Comparison of ENCODE assay signal across 10 mouse cellular contexts in genomic region chr10:79910556-79910955, GRCm38 (mm10). TPM values are rescaled to one million over a fixed set of nuclear protein-coding genes. Genes with fewer than 3 reads are reported as not detected.
A peak's percentile ranks its signal among the peaks of the same experiment; 100 is the strongest.
DNase-seq lines count a peak whose midpoint lies in the region; ATAC-seq and TF ChIP-seq lines count a peak whose summit lies in the region.
"Had no signal": no experiment of that assay in that cellular context is flagged by ENCODE, and none has a peak within 500 bp of the region (broad histone marks: within the 10 kb centered on the region; RNA-seq: fewer than 3 reads in every experiment).

Gene Gm26602, plus strand, starts transcription at chr10:79910856.

- no peak for DNase-seq in hindbrain, embryonic 10.5 days (ENCODE audit: low spot score)
- no peak for DNase-seq in midbrain, embryonic 11.5 days (ENCODE audit: low spot score, missing footprints)
- no peak for DNase-seq in thymus, postnatal 0 days (ENCODE audit: low spot score)
- DNase-seq in thymus, postnatal 4 days: no peak
- DNase-seq: right cerebral cortex, postnatal 14 days had no signal

- WGBS in heart, embryonic 15.5 days: 94% methylated on average over 4 of the region's 4 CpGs
- WGBS in heart, embryonic 11.5 days (ENCODE audit: insufficient replicate concordance): 90% methylated on average over 4 of the region's 4 CpGs
- 94% methylated on average over 4 of the region's 4 CpGs for WGBS in hindbrain, embryonic 10.5 days
- 94% methylated on average over 4 of the region's 4 CpGs for WGBS in midbrain, embryonic 11.5 days

- no peaks in the 10 kb centered on the region for H3K27me3 ChIP-seq in heart, embryonic 15.5 days
- no peaks in the 10 kb centered on the region for H3K27me3 ChIP-seq in heart, embryonic 11.5 days (ENCODE audit: control insufficient read depth, insufficient read depth, low read length)
- peaks cover 9% of the 10 kb centered on the region; the same call in 1 of the 2 replicates for H3K27me3 ChIP-seq in hindbrain, embryonic 10.5 days (ENCODE audit: insufficient read depth, poor library complexity, severe bottlenecking)
- H3K27me3 ChIP-seq in midbrain, embryonic 11.5 days (ENCODE audit: control insufficient read depth, insufficient read depth, low read length): no peaks in the 10 kb centered on the region

- no peak within 1 kb of the TSS for H3K4me3 ChIP-seq in heart, embryonic 15.5 days
- H3K4me3 ChIP-seq in heart, embryonic 11.5 days (ENCODE audit: low read depth, low read length): no peak within 1 kb of the TSS
- no peak within 1 kb of the TSS for H3K4me3 ChIP-seq in cortical plate, adult 2 months (ENCODE audit: insufficient read depth, low read length)
- peak within 1 kb of the TSS; percentile 75; the same call in 1 of the 2 replicates for H3K4me3 ChIP-seq in hindbrain, embryonic 10.5 days
- no peak within 1 kb of the TSS for H3K4me3 ChIP-seq in midbrain, embryonic 11.5 days (ENCODE audit: low read depth, low read length)

- ATAC-seq in heart, embryonic 15.5 days (replicated peaks; ENCODE audit: insufficient number of reproducible peaks, insufficient read depth, low FRiP score, low read depth): no peak
- no peak for ATAC-seq in heart, embryonic 11.5 days (replicated peaks; ENCODE audit: insufficient number of reproducible peaks, low FRiP score, low TSS enrichment)
- no peak for ATAC-seq in midbrain, embryonic 11.5 days (ENCODE audit: low FRiP score)
- no peak for ATAC-seq in frontal cortex, adult (ENCODE audit: low TSS enrichment)

- H3K4me1 ChIP-seq in heart, embryonic 15.5 days (replicated peaks): peaks cover 34% of the 10 kb centered on the region
- H3K4me1 ChIP-seq in heart, embryonic 11.5 days (ENCODE audit: control insufficient read depth, insufficient read depth, low read length): peaks cover 16% of the 10 kb centered on the region
- peaks cover 6% of the 10 kb centered on the region for H3K4me1 ChIP-seq in cortical plate, adult 2 months (ENCODE audit: control insufficient read depth, insufficient read depth, low read length)
- H3K4me1 ChIP-seq in hindbrain, embryonic 10.5 days (replicated peaks): peaks cover 41% of the 10 kb centered on the region
- H3K4me1 ChIP-seq in midbrain, embryonic 11.5 days (ENCODE audit: control insufficient read depth, insufficient read depth, low read length): peaks cover 15% of the 10 kb centered on the region

- no peak within 1 kb of the TSS for H3K4me2 ChIP-seq in heart, embryonic 15.5 days
- no peak within 1 kb of the TSS for H3K4me2 ChIP-seq in heart, embryonic 11.5 days
- H3K4me2 ChIP-seq in midbrain, embryonic 11.5 days: no peak within 1 kb of the TSS

- TF ChIP-seq CTCF in cortical plate, adult 2 months (IDR thresholded peaks at IDR 0.05; ENCODE audit: extremely low read depth, insufficient read depth, low read length): no peak

- no peak within 1 kb of the TSS for H3K27ac ChIP-seq in heart, embryonic 15.5 days
- H3K27ac ChIP-seq in heart, embryonic 11.5 days (ENCODE audit: low read depth, low read length): no peak within 1 kb of the TSS
- peak within 1 kb of the TSS; percentile 74 for H3K27ac ChIP-seq in cortical plate, adult 2 months (ENCODE audit: insufficient read depth, low read length)
- peak within 1 kb of the TSS; percentile 73; the same call in 1 of the 2 replicates for H3K27ac ChIP-seq in hindbrain, embryonic 10.5 days
- no peak within 1 kb of the TSS for H3K27ac ChIP-seq in midbrain, embryonic 11.5 days (ENCODE audit: low read depth, low read length)

- H3K9ac ChIP-seq in heart, embryonic 15.5 days: no peak within 1 kb of the TSS
- H3K9ac ChIP-seq in heart, embryonic 11.5 days (ENCODE audit: low read depth, low read length): no peak within 1 kb of the TSS
- H3K9ac ChIP-seq in midbrain, embryonic 11.5 days (ENCODE audit: low read length): no peak within 1 kb of the TSS

- no peaks in the 10 kb centered on the region for H3K9me3 ChIP-seq in heart, embryonic 15.5 days (replicated peaks)
- no peaks in the 10 kb centered on the region for H3K9me3 ChIP-seq in heart, embryonic 11.5 days (replicated peaks; ENCODE audit: control insufficient read depth, low read length)
- no peaks in the 10 kb centered on the region for H3K9me3 ChIP-seq in hindbrain, embryonic 10.5 days
- H3K9me3 ChIP-seq in midbrain, embryonic 11.5 days (ENCODE audit: control insufficient read depth, low read length): no peaks in the 10 kb centered on the region

- peaks cover 20% of the 10 kb centered on the region for H3K36me3 ChIP-seq in heart, embryonic 15.5 days
- H3K36me3 ChIP-seq in heart, embryonic 11.5 days (ENCODE audit: control insufficient read depth, insufficient read depth, low read length): peaks cover 7% of the 10 kb centered on the region; the same call in 1 of the 2 replicates
- H3K36me3 ChIP-seq in hindbrain, embryonic 10.5 days: peaks cover 51% of the 10 kb centered on the region
- H3K36me3 ChIP-seq in midbrain, embryonic 11.5 days (ENCODE audit: control insufficient read depth, insufficient read depth, low read length): 0 out of 2 replicates have a peak, but pooled peaks cover 6% of the 10 kb centered on the region

- no peak for TF ChIP-seq POLR2A in cortical plate, adult 2 months (IDR thresholded peaks at IDR 0.05; ENCODE audit: extremely low read depth, insufficient read depth, low read length)

RNA-seq across cellular contexts. Expression of gene Gm26602, which starts in this region (rescaled TPM):
- 15.7 TPM in 1 of 2 replicates, not detected in the other for polyA plus RNA-seq in heart, embryonic 15.5 days (2015; fragmentation: Nextera tagmentation; extraction: Ambion mirVana)
- 8.1 TPM in 1 of 2 replicates, not detected in the other for polyA plus RNA-seq in heart, embryonic 11.5 days (2014; fragmentation: Nextera tagmentation; extraction: Ambion mirVana)
- not detected in 2 replicates for polyA plus RNA-seq in cortical plate, adult 2 months (2012; rRNA removed)
- 2.6 and 4.5 TPM in 2 replicates for polyA plus RNA-seq in hindbrain, embryonic 10.5 days (2016; fragmentation: Nextera tagmentation; extraction: Ambion mirVana)
- polyA plus RNA-seq in midbrain, embryonic 11.5 days (2014; fragmentation: Nextera tagmentation; extraction: Ambion mirVana): 20.6 and 25.6 TPM in 2 replicates
- 5.3 and 15.5 TPM in 2 replicates for polyA plus RNA-seq in thymus, postnatal 0 days (2015; fragmentation: Nextera tagmentation; extraction: Ambion mirVana)
- polyA plus RNA-seq: kidney, embryonic 16.5 days had no signal

Comparison
In these comparisons a context has a peak if more than half of its experiments do, and no peak if none do; other contexts are left out.
1. H3K27ac ChIP-seq: peak in cortical plate, adult 2 months (single experiment) and hindbrain, embryonic 10.5 days (single experiment); none in heart, embryonic 15.5 days (single experiment), heart, embryonic 11.5 days (single experiment) and midbrain, embryonic 11.5 days (single experiment).